In the genomic region with DNA sequence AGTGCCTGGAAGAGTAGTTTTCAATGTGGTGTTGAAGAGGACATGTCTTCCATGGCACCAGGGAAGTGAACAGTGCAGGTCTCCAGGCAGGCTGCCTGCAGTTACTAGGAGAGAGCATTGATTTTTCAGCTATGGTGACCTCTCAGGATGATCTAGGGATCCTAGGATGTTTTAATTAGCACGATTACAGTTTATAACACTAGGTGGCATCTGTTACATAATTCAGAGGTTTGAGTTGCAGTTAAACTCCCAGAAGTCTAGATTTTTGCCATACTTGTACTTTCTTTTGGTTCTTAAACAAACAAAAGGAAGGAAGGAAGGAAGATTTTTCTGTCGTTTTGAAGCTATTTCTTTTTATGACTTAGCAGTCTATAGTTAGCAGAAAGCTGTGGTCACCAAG, we compare ENCODE assay signal across 19 mouse cellular contexts. TPM values are rescaled to one million over a fixed set of nuclear protein-coding genes. Genes with fewer than 3 reads are reported as not detected.
DNase-seq lines count a peak whose midpoint lies in the region; ATAC-seq and TF ChIP-seq lines count a peak whose summit lies in the region.
"Had no signal": no experiment of that assay in that cellular context is flagged by ENCODE, and none has a peak within 500 bp of the region (broad histone marks: within the 10 kb centered on the region; RNA-seq: fewer than 3 reads in every experiment).

No protein-coding gene starts in this region.

- H3K9me3 ChIP-seq in hindbrain, postnatal 0 days (ENCODE audit: low read length) = no peaks in the 10 kb centered on the region
- H3K9me3 ChIP-seq in hindbrain, embryonic 10.5 days = no peaks in the 10 kb centered on the region
- H3K9me3 ChIP-seq in lung, embryonic 14.5 days (ENCODE audit: low read depth, low read length) = no peaks in the 10 kb centered on the region
- H3K9me3 ChIP-seq: heart, embryonic 15.5 days; liver, embryonic 12.5 days; midbrain, embryonic 15.5 days; neural tube, embryonic 12.5 days had no signal

- in situ Hi-C loops in Patski (cut with MboI; ENCODE audit: low pct_unique_long_range_greater_than_20kb) = loop anchor here (5.0 to 10.0 kb wide), 3 partner anchors 126 to 924 kb away; partner anchors contain the start of gene Adamts17

- CTCF ChIA-PET in Patski (lab: Charles Lee) = interaction anchor here (0.7 to 2.6 kb wide), 12 partner anchors 9 to 490 kb away, joined by 3 to 9 read pairs (median 6); partner anchors contain the start of gene Adamts17

- peak; percentile 57 for DNase-seq in hindbrain, postnatal 0 days (ENCODE audit: low spot score)
- no peak for DNase-seq in hindbrain, embryonic 10.5 days (ENCODE audit: low spot score)
- peak; percentile 76 for DNase-seq in lung, embryonic 14.5 days
- DNase-seq in lung, postnatal 10 days = no peak
- DNase-seq in Patski (ENCODE audit: low read depth, low spot score) = no peak
- DNase-seq in retina, embryonic 14.5 days (ENCODE audit: low spot score) = peak; percentile 10
- no peak for DNase-seq in urinary bladder, postnatal 25 days (ENCODE audit: low spot score)
- no peak for DNase-seq in cerebellum, postnatal 4 days (ENCODE audit: low spot score in 2 of 2)
- DNase-seq: adrenal gland, adult 8-10 months; cerebellum, postnatal 36 days; gastrocnemius, postnatal 36 days; kidney, postnatal 4 days; spleen, adult 18-20 months; thymus, postnatal 4 days had no signal

- no peaks in the 10 kb centered on the region for H3K4me1 ChIP-seq in hindbrain, postnatal 0 days (ENCODE audit: insufficient read depth, low read length)
- H3K4me1 ChIP-seq in hindbrain, embryonic 10.5 days (replicated peaks) = no peaks in the 10 kb centered on the region
- no peaks in the 10 kb centered on the region for H3K4me1 ChIP-seq in lung, embryonic 14.5 days (ENCODE audit: insufficient read depth)
- H3K4me1 ChIP-seq: heart, embryonic 15.5 days; liver, embryonic 12.5 days; midbrain, embryonic 15.5 days; neural tube, embryonic 12.5 days had no signal

- POLR2A ChIA-PET in Patski (lab: Charles Lee) = interaction anchor here (1.0 kb wide), 1 partner anchor 127 kb away, joined by 4 read pairs; no protein-coding TSS in a partner anchor

- H3K4me2 ChIP-seq in hindbrain, postnatal 0 days (ENCODE audit: low read depth, low read length) = no peak overlapping the region
- no peak overlapping the region for H3K4me2 ChIP-seq in lung, embryonic 14.5 days
- H3K4me2 ChIP-seq: heart, embryonic 15.5 days; liver, embryonic 12.5 days; midbrain, embryonic 15.5 days; neural tube, embryonic 12.5 days had no signal

- H3K36me3 ChIP-seq in hindbrain, postnatal 0 days (ENCODE audit: insufficient read depth, low read length) = peaks cover 15% of the 10 kb centered on the region
- H3K36me3 ChIP-seq in hindbrain, embryonic 10.5 days = peaks cover 80% of the 10 kb centered on the region
- peaks cover 57% of the 10 kb centered on the region for H3K36me3 ChIP-seq in lung, embryonic 14.5 days (ENCODE audit: insufficient read depth)
- H3K36me3 ChIP-seq: midbrain, embryonic 15.5 days had no signal

- 48% methylated on average over 2 of the region's 2 CpGs for WGBS in hindbrain, postnatal 0 days
- WGBS in hindbrain, embryonic 10.5 days = 73% methylated on average over 2 of the region's 2 CpGs
- 28% methylated on average over 2 of the region's 2 CpGs for WGBS in lung, embryonic 14.5 days

- peak; percentile 65 for TF ChIP-seq CTCF in hindbrain, postnatal 0 days (IDR thresholded peaks at IDR 0.05; ENCODE audit: low read depth)
- TF ChIP-seq CTCF in lung, embryonic 14.5 days (IDR thresholded peaks at IDR 0.05; ENCODE audit: low read depth) = peak; percentile 57
- peak; percentile 46 for TF ChIP-seq CTCF in Patski (IDR thresholded peaks at IDR 0.05)

- no peak overlapping the region for H3K4me3 ChIP-seq in hindbrain, postnatal 0 days (ENCODE audit: low read length)
- H3K4me3 ChIP-seq in hindbrain, embryonic 10.5 days = no peak overlapping the region
- H3K4me3 ChIP-seq in lung, embryonic 14.5 days (ENCODE audit: low read depth, low read length) = no peak overlapping the region
- H3K4me3 ChIP-seq: heart, embryonic 15.5 days; liver, embryonic 12.5 days; midbrain, embryonic 15.5 days; neural tube, embryonic 12.5 days had no signal

- no peak overlapping the region for H3K9ac ChIP-seq in hindbrain, postnatal 0 days (replicated peaks; ENCODE audit: low read length)
- no peak overlapping the region for H3K9ac ChIP-seq in lung, embryonic 14.5 days
- H3K9ac ChIP-seq: heart, embryonic 15.5 days; liver, embryonic 12.5 days; midbrain, embryonic 15.5 days; neural tube, embryonic 12.5 days had no signal

- no peaks in the 10 kb centered on the region for H3K27me3 ChIP-seq in hindbrain, postnatal 0 days (ENCODE audit: insufficient read depth, low read length)
- H3K27me3 ChIP-seq in hindbrain, embryonic 10.5 days (ENCODE audit: insufficient read depth, poor library complexity, severe bottlenecking) = no peaks in the 10 kb centered on the region
- no peaks in the 10 kb centered on the region for H3K27me3 ChIP-seq in lung, embryonic 14.5 days (ENCODE audit: insufficient read depth, low read length)
- H3K27me3 ChIP-seq in Patski = no peaks in the 10 kb centered on the region
- H3K27me3 ChIP-seq: heart, embryonic 15.5 days; liver, embryonic 12.5 days; midbrain, embryonic 15.5 days; neural tube, embryonic 12.5 days had no signal

- no peak overlapping the region for H3K27ac ChIP-seq in hindbrain, postnatal 0 days
- no peak overlapping the region for H3K27ac ChIP-seq in hindbrain, embryonic 10.5 days
- H3K27ac ChIP-seq in lung, embryonic 14.5 days (ENCODE audit: low read depth) = no peak overlapping the region
- H3K27ac ChIP-seq: heart, embryonic 15.5 days; liver, embryonic 12.5 days; macrophage; midbrain, embryonic 15.5 days; neural tube, embryonic 12.5 days had no signal

- ATAC-seq in hindbrain, postnatal 0 days = no peak
- no peak for ATAC-seq in lung, embryonic 14.5 days (ENCODE audit: insufficient read depth)
- ATAC-seq in Patski = no peak
- ATAC-seq: liver, embryonic 12.5 days; midbrain, embryonic 15.5 days had no signal

RNA-seq across cellular contexts. Expression of gene Lins1, which starts 21.5 kb away (rescaled TPM):
- 13.5 and 24.4 TPM in 2 replicates for total RNA-seq in hindbrain, postnatal 0 days (2014; rRNA removed)
- polyA plus RNA-seq in hindbrain, postnatal 0 days (2015; fragmentation: Nextera tagmentation; extraction: Ambion mirVana) = 14.7 and 14.8 TPM in 2 replicates
- polyA plus RNA-seq in hindbrain, embryonic 10.5 days (2016; fragmentation: Nextera tagmentation; extraction: Ambion mirVana) = 20.0 and 23.7 TPM in 2 replicates
- 25.9 and 26.7 TPM in 2 replicates for polyA plus RNA-seq in lung, embryonic 14.5 days (2014; fragmentation: Nextera tagmentation; extraction: Ambion mirVana)
- 8.9 TPM for polyA plus RNA-seq in Patski (2021)

RNA-seq across cellular contexts. Expression of gene Asb7, which starts 21.8 kb away (rescaled TPM):
- total RNA-seq in hindbrain, postnatal 0 days (2014; rRNA removed) = 15.3 and 15.4 TPM in 2 replicates
- polyA plus RNA-seq in hindbrain, postnatal 0 days (2015; fragmentation: Nextera tagmentation; extraction: Ambion mirVana) = 10.5 and 11.7 TPM in 2 replicates
- polyA plus RNA-seq in hindbrain, embryonic 10.5 days (2016; fragmentation: Nextera tagmentation; extraction: Ambion mirVana) = 15.7 and 17.1 TPM in 2 replicates
- polyA plus RNA-seq in lung, embryonic 14.5 days (2014; fragmentation: Nextera tagmentation; extraction: Ambion mirVana) = 16.1 and 16.7 TPM in 2 replicates
- polyA plus RNA-seq in Patski (2021) = 10.9 TPM

RNA-seq across cellular contexts. Expression of gene Cers3, which starts 32.1 kb away (rescaled TPM):
- total RNA-seq in hindbrain, postnatal 0 days (2014; rRNA removed) = 0.37 and 1.4 TPM in 2 replicates
- polyA plus RNA-seq in hindbrain, postnatal 0 days (2015; fragmentation: Nextera tagmentation; extraction: Ambion mirVana) = 0.53 and 0.71 TPM in 2 replicates
- polyA plus RNA-seq in hindbrain, embryonic 10.5 days (2016; fragmentation: Nextera tagmentation; extraction: Ambion mirVana) = 0.84 and 0.98 TPM in 2 replicates
- 4.0 and 4.6 TPM in 2 replicates for polyA plus RNA-seq in lung, embryonic 14.5 days (2014; fragmentation: Nextera tagmentation; extraction: Ambion mirVana)
- polyA plus RNA-seq in Patski (2021) = 0.10 TPM
- polyA plus RNA-seq: macrophage had no signal

Comparison
In these comparisons a context has a peak if more than half of its experiments do, and no peak if none do; other contexts are left out.
1. DNase-seq: peak in hindbrain, postnatal 0 days (single experiment), lung, embryonic 14.5 days (single experiment) and retina, embryonic 14.5 days (single experiment); none in hindbrain, embryonic 10.5 days (single experiment), lung, postnatal 10 days (single experiment), Patski (single experiment), urinary bladder, postnatal 25 days (single experiment) and cerebellum, postnatal 4 days (0 of 2).
2. Peak in every context shown above with its lines, with median percentiles within 50 percentile points of each other: CTCF ChIP-seq.